Mouse (Mus musculus) forebrain, embryonic 14.5 days (tissue): ENCODE measurements at regions not wholly inside any gene's neighbourhood (a gene's known extent, or its start where the extent isn't known, plus 50 kb on each side); places are given as distances from the start of the nearest gene placed in this dataset.
A peak's percentile ranks its signal among the peaks of the same experiment; 100 is the strongest.

ENCODE experiments used
- ATAC-seq: fragments of 200-750 bp; cut with Nextera tagmentation; 2 replicates; pipeline ENCODE4 v1.8.0; 2017; ENCODE audit warnings: mild to moderate bottlenecking, moderate library complexity
- DNase-seq: peaks from one replicate; pipeline ENCODE4 v3.0.0-alpha.2; 2015; ENCODE audit warnings: low spot score
- H3K27ac ChIP-seq: fragments of 300-500 bp; sonication (generic); 2 replicates; pipeline ENCODE4 v1.5.1; 2014; ENCODE audit warnings: low read depth, mild to moderate bottlenecking, control low read depth, low read length, moderate library complexity
- H3K27me3 ChIP-seq: fragments of 300-500 bp; sonication (generic); replicated peaks from 2 replicates; pipeline ENCODE4 v1.6.1; 2014; ENCODE audit warnings: low read length, control low read depth, mixed read lengths; ENCODE audit not compliant: control insufficient read depth, insufficient read depth
- H3K36me3 ChIP-seq: fragments of 300-500 bp; sonication (generic); 2 replicates; pipeline ENCODE4 v1.6.1; 2014; ENCODE audit warnings: low read length, control low read depth; ENCODE audit not compliant: control insufficient read depth, insufficient read depth
- H3K4me1 ChIP-seq: fragments of 300-500 bp; sonication (generic); 2 replicates; pipeline ENCODE4 v1.6.1; 2014; ENCODE audit warnings: antibody characterized with exemption, low read length, control low read depth; ENCODE audit not compliant: control insufficient read depth, insufficient read depth
- H3K4me2 ChIP-seq: fragments of 300-500 bp; sonication (generic); 2 replicates; pipeline ENCODE4 v1.6.1; 2014; ENCODE audit warnings: mild to moderate bottlenecking, control low read depth, low read length
- H3K4me3 ChIP-seq: fragments of 300-500 bp; sonication (generic); 2 replicates; pipeline ENCODE4 v1.5.1; 2014; ENCODE audit warnings: low read depth, low read length, control low read depth
- H3K9ac ChIP-seq: fragments of 300-500 bp; sonication (generic); 2 replicates; pipeline ENCODE4 v1.6.1; 2014; ENCODE audit warnings: mild to moderate bottlenecking, low read length, control low read depth, moderate library complexity
- H3K9me3 ChIP-seq: fragments of 300-500 bp; sonication (generic); replicated peaks from 2 replicates; pipeline ENCODE4 v1.6.1; 2016; ENCODE audit warnings: low read length, control low read depth, mixed read lengths; ENCODE audit not compliant: control insufficient read depth
- WGBS: fragments of 180-500 bp; shearing (Covaris S2); extraction: QIAGEN DNeasy Blood & Tissue Kit; methylation state at CpG from one replicate; pipeline ENCODE4 v1.1.7; 2014; 5-methylcytosine and 5-hydroxymethylcytosine counted together

- Histone ChIP-seq H3K36me3 (no peaks in the 10 kb centered on the region), H3K27me3 (no peaks in the 10 kb centered on the region), H3K27ac (no peak overlapping the region), H3K9me3 (no peaks in the 10 kb centered on the region), H3K4me1 (peaks cover 8% of the 10 kb centered on the region; the same call in 1 of the 2 replicates), H3K4me3 (no peak overlapping the region), H3K4me2 (no peak overlapping the region), H3K9ac (no peak overlapping the region)
- DNase-seq = no peak
- no peak for ATAC-seq
- WGBS = 94% methylated on average over 1 of the region's 1 CpGs
Observed at GRCm38 (mm10) chr8:127962862-127963261, 395.5 kb upstream of the Nrp1 start.

- Histone ChIP-seq H3K27me3 (no peaks in the 10 kb centered on the region), H3K27ac (no peak overlapping the region)
- DNase-seq = peak; percentile 11
Observed at GRCm38 (mm10) chr8:127963625-127964024, 394.8 kb upstream of the Nrp1 start.

DNA sequence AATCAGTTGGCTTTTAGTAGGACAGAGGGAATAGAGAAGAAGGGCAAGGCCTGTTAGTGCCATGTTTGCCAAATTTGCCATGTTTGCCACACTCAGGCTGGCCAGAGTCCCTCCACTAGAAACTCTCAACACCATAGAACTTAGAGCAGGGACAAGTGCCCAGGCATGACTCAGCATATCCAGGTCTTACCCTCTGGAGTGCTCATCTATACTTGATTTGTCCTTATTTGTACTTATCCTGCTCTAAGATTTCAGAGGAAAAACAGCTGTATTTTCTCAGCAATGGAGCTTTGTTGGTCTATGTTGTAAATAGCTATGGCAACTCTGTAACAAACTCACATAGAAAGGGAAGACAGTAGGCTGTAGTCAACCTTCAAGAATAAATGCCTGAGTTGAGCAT is 393.6 kb upstream of the Nrp1 start:
- Histone ChIP-seq H3K4me1 (no peaks in the 10 kb centered on the region), H3K4me3 (no peak overlapping the region), H3K4me2 (no peak overlapping the region), H3K9ac (no peak overlapping the region), H3K36me3 (no peaks in the 10 kb centered on the region), H3K27me3 (no peaks in the 10 kb centered on the region), H3K9me3 (no peaks in the 10 kb centered on the region), H3K27ac (no peak overlapping the region)
- DNase-seq = no peak
- ATAC-seq = no peak

More at GRCm38 (mm10) chr8:127963625-127964024, 394.8 kb upstream of the Nrp1 start:
- no peak for ATAC-seq
- peaks cover 6% of the 10 kb centered on the region; the same call in 1 of the 2 replicates for H3K4me1 ChIP-seq
- no peak overlapping the region for H3K9ac ChIP-seq
- no peak overlapping the region for H3K4me3 ChIP-seq
- no peak overlapping the region for H3K4me2 ChIP-seq
- no peaks in the 10 kb centered on the region for H3K9me3 ChIP-seq
- WGBS = 83% methylated on average over 6 of the region's 6 CpGs
- H3K36me3 ChIP-seq = no peaks in the 10 kb centered on the region

DNA sequence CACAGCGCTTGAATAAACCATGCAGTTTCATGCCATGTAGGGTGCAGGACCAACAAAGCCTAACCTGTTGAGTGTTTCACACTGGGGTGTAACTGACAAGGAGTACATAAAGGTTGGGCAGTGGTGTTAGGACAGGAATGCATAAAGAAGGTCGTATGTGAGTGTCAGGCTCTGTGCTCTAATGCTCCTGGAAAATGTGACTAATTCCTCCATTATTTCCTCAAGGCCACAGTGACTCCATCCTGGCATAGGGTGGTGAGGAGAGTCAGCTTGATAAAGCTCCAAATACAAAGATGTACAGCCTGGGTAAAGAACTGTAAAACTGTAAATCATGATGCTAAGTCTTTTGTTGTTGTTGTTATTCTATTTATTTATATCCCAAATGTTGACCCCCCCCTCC is 393.1 kb upstream of the Nrp1 start:
- DNase-seq (no peak), ATAC-seq (no peak)
- 78% methylated on average over 2 of the region's 2 CpGs for WGBS
- no peaks in the 10 kb centered on the region for H3K9me3 ChIP-seq
- H3K4me3 ChIP-seq = no peak overlapping the region
- no peaks in the 10 kb centered on the region for H3K27me3 ChIP-seq
- H3K27ac ChIP-seq = no peak overlapping the region
- no peaks in the 10 kb centered on the region for H3K4me1 ChIP-seq
- H3K36me3 ChIP-seq = no peaks in the 10 kb centered on the region
- H3K4me2 ChIP-seq = no peak overlapping the region
- no peak overlapping the region for H3K9ac ChIP-seq

GRCm38 (mm10) chr8:127968026-127968425 is 390.4 kb upstream of the Nrp1 start:
- ATAC-seq = no peak
- Histone ChIP-seq H3K4me3 (no peak overlapping the region), H3K4me2 (no peak overlapping the region), H3K9me3 (no peaks in the 10 kb centered on the region), H3K27ac (no peak overlapping the region), H3K27me3 (no peaks in the 10 kb centered on the region), H3K4me1 (no peaks in the 10 kb centered on the region), H3K9ac (no peak overlapping the region), H3K36me3 (no peaks in the 10 kb centered on the region)
- WGBS = 99% methylated on average over 2 of the region's 2 CpGs
- no peak for DNase-seq

GRCm38 (mm10) chr8:127973194-127973593 is 385.2 kb upstream of the Nrp1 start:
- Histone ChIP-seq H3K27me3 (no peaks in the 10 kb centered on the region), H3K36me3 (no peaks in the 10 kb centered on the region), H3K9me3 (no peaks in the 10 kb centered on the region), H3K9ac (no peak overlapping the region), H3K4me3 (no peak overlapping the region), H3K4me2 (no peak overlapping the region), H3K27ac (no peak overlapping the region), H3K4me1 (no peaks in the 10 kb centered on the region)
- WGBS = 98% methylated on average over 2 of the region's 2 CpGs
- DNase-seq (no peak), ATAC-seq (no peak)

DNA sequence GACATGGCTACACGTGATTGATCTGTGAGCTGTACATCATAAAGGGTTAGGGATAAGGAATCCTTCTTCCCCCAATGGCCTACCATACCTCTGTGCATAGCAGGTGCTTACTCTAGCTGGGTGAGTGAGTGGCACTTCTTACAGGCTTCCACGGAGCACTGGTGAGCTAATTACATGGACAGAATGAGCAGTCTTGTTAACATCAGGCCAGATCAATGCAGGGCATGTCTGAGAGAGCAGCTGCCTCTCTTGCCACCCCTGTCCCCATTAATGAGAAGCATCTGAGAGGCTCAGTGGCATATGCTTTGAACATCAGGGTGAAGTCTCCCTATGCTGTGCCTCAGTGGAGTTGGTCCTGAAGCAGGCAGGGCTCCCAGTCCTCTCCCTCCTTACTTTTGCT is 380.7 kb upstream of the Nrp1 start:
- Histone ChIP-seq H3K36me3 (no peaks in the 10 kb centered on the region), H3K9me3 (no peaks in the 10 kb centered on the region), H3K27me3 (no peaks in the 10 kb centered on the region), H3K4me1 (0 out of 2 replicates have a peak, but pooled peaks cover 2% of the 10 kb centered on the region), H3K27ac (no peak overlapping the region), H3K4me2 (no peak overlapping the region), H3K9ac (no peak overlapping the region), H3K4me3 (no peak overlapping the region)
- 35% methylated on average over 2 of the region's 2 CpGs for WGBS
- ATAC-seq (0 out of 2 replicates have a peak, but pooled peaks have one; percentile 18), DNase-seq (peak; percentile 24)

- no peak overlapping the region for H3K27ac ChIP-seq
- ATAC-seq (no peak), DNase-seq (no peak)
- no peaks in the 10 kb centered on the region for H3K9me3 ChIP-seq
- H3K9ac ChIP-seq = no peak overlapping the region
- WGBS = 60% methylated on average over 5 of the region's 5 CpGs
- H3K4me3 ChIP-seq = no peak overlapping the region
- H3K36me3 ChIP-seq = no peaks in the 10 kb centered on the region
- no peaks in the 10 kb centered on the region for H3K27me3 ChIP-seq
- H3K4me1 ChIP-seq = 0 out of 2 replicates have a peak, but pooled peaks cover 2% of the 10 kb centered on the region
- H3K4me2 ChIP-seq = no peak overlapping the region
Observed at GRCm38 (mm10) chr8:127979180-127980030, 379.0 kb upstream of the Nrp1 start.

- Histone ChIP-seq H3K27ac (no peak overlapping the region), H3K27me3 (no peaks in the 10 kb centered on the region), H3K4me2 (no peak overlapping the region), H3K36me3 (no peaks in the 10 kb centered on the region), H3K9ac (no peak overlapping the region), H3K9me3 (no peaks in the 10 kb centered on the region), H3K4me3 (no peak overlapping the region), H3K4me1 (peaks cover 2% of the 10 kb centered on the region; the same call in 1 of the 2 replicates)
- ATAC-seq (no peak), DNase-seq (no peak)
- 88% methylated on average over 5 of the region's 5 CpGs for WGBS
Observed at GRCm38 (mm10) chr8:127982165-127982564, 376.2 kb upstream of the Nrp1 start.
